Mouse (Mus musculus) limb, embryonic 12.5 days (tissue): ENCODE data around the gene H2al1e. TPM values are rescaled to one million over a fixed set of nuclear protein-coding genes. Genes with fewer than 3 reads are reported as not detected.
A peak's percentile ranks its signal among the peaks of the same experiment; 100 is the strongest.
"Not testable (repeated sequence)": the region's sequence is repeated elsewhere in the genome, so short reads cannot be mapped to it uniquely, and the experiment has no call there.

Source experiments
- ATAC-seq: fragments of 200-750 bp; cut with Nextera tagmentation; 2 replicates; pipeline ENCODE4 v1.8.0; 2017; ENCODE audit warnings: low read depth, moderate TSS enrichment; ENCODE audit not compliant: insufficient number of reproducible peaks, insufficient read depth, low FRiP score, low TSS enrichment
- H3K27ac ChIP-seq: fragments of 300-500 bp; sonication (generic); 2 replicates; pipeline ENCODE4 v1.5.1; 2016; ENCODE audit warnings: mild to moderate bottlenecking, moderate library complexity
- H3K27me3 ChIP-seq: fragments of 300-500 bp; sonication (generic); 2 replicates; pipeline ENCODE4 v1.6.1; 2016; ENCODE audit warnings: mild to moderate bottlenecking, moderate library complexity
- H3K36me3 ChIP-seq: fragments of 300-500 bp; sonication (generic); 2 replicates; pipeline ENCODE4 v1.6.1; 2016; ENCODE audit warnings: mild to moderate bottlenecking, moderate library complexity
- H3K4me1 ChIP-seq: fragments of 300-500 bp; sonication (generic); replicated peaks from 2 replicates; pipeline ENCODE4 v1.6.1; 2016
- H3K4me2 ChIP-seq: fragments of 300-500 bp; sonication (generic); 2 replicates; pipeline ENCODE4 v1.6.1; 2016; ENCODE audit warnings: mild to moderate bottlenecking, moderate library complexity
- H3K4me3 ChIP-seq: fragments of 300-500 bp; sonication (generic); replicated peaks from 2 replicates; pipeline ENCODE4 v1.5.1; 2016; ENCODE audit warnings: mild to moderate bottlenecking
- H3K9ac ChIP-seq: fragments of 300-500 bp; sonication (generic); replicated peaks from 2 replicates; pipeline ENCODE4 v1.6.1; 2016; ENCODE audit warnings: mild to moderate bottlenecking, moderate library complexity
- H3K9me3 ChIP-seq: fragments of 300-500 bp; sonication (generic); 2 replicates; pipeline ENCODE4 v1.6.1; 2016; ENCODE audit warnings: mild to moderate bottlenecking, moderate library complexity
- WGBS: fragments of 180-500 bp; shearing (Covaris S2); methylation state at CpG from one replicate; pipeline ENCODE4 v1.1.7; 2016; 5-methylcytosine and 5-hydroxymethylcytosine counted together
- polyA plus RNA-seq: library from polyadenylated mRNA; unstranded; fragments of >200 nt; fragmentation: Nextera tagmentation; extraction: Ambion mirVana; gene quantifications from 2 replicates; pipeline ENCODE4 v1.2.1, GENCODE M21; 2016

H2al1e gene
- polyA plus RNA-seq, result not detected in 2 replicates

GRCm38 (mm10) chrX:11311634-11312033, at the start of gene H2al1e:
Gene H2al1e (plus strand): TSS chrX:11311934.
- H3K4me2 ChIP-seq, H3K27me3 ChIP-seq, H3K9me3 ChIP-seq, H3K9ac ChIP-seq, ATAC-seq, H3K36me3 ChIP-seq, H3K27ac ChIP-seq, H3K4me1 ChIP-seq, H3K4me3 ChIP-seq: not testable (repeated sequence)
- no CpG with 5 or more reads among the region's 3 CpGs for WGBS

DNA sequence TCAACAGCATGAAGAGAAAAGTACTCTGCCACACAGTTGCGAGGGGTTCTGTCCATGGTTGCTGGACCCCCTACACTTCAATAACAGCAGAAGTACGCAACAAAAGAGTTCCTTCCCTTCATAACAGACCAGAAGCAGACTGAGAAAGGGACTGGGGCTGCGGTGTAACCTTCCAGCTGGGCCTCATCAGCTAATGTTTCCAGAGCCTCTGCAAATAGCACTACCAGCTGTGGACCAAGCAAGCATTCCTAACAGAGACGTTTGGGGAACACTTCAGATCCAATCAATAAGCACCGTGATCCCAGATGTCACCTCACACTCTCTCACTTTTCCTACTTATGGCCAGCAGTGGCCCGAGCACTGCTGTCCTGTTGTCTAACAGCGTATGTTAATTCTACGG, 46.8 kb upstream of the H2al1e start:
- Histone ChIP-seq H3K27ac (peak overlapping the region; percentile 29; the same call in 1 of the 2 replicates), H3K4me2 (no peak overlapping the region), H3K36me3 (no peaks in the 10 kb centered on the region), H3K4me3 (no peak overlapping the region), H3K9me3 (no peaks in the 10 kb centered on the region), H3K9ac (no peak overlapping the region), H3K27me3 (peaks cover 47% of the 10 kb centered on the region), H3K4me1 (peaks cover 13% of the 10 kb centered on the region)
- WGBS, result 45% methylated on average over 8 of the region's 8 CpGs
- no peak for ATAC-seq

DNA sequence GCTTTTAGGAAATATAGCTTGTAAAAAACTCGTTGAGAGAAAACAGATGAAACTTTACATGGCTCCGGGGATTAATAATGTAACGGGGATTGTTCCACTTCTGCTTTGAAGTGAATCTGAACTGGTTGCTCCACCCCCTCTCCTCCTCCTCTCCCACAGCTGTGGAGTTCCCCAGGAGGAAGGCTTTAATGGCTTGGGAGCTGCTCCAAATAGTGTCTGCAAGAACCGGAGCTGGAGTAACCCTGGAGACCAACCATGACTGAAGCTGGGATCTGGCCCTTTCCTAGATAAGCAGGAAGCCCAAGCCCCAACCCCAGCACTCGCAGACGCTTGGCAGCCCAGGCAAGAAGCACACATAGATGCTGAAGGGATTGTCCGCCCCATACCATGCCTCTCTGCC, 43.9 kb upstream of the H2al1e start:
- H3K36me3 ChIP-seq, result no peaks in the 10 kb centered on the region
- H3K27ac ChIP-seq, result no peak overlapping the region
- 46% methylated on average over 7 of the region's 7 CpGs for WGBS
- peaks cover 13% of the 10 kb centered on the region for H3K4me1 ChIP-seq
- H3K9ac ChIP-seq, result no peak overlapping the region
- ATAC-seq, result no peak
- H3K9me3 ChIP-seq, result no peaks in the 10 kb centered on the region
- no peak overlapping the region for H3K4me3 ChIP-seq
- no peak overlapping the region for H3K4me2 ChIP-seq
- peaks cover 49% of the 10 kb centered on the region for H3K27me3 ChIP-seq

DNA sequence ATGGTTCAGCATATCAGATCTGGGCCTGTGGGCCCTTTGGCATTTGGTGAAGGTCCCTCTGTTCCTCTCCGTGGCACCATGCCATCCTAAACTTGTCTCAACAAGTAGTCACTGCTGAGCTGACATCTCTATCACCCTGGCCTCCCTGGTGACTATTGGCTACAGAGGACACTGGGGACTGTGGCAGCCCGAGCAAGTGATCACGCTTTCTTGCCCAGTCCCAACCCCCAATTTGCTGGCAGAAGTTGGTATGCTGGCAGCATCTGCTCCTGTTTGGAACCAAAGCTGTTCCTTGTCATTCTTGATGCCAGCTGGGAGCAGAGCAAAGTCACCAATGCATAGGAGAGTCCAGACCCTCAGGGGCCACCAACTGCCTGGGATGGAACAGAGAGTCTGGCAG, 42.7 kb upstream of the H2al1e start:
- no peaks in the 10 kb centered on the region for H3K36me3 ChIP-seq
- 91% methylated on average over 3 of the region's 3 CpGs for WGBS
- H3K4me2 ChIP-seq, result no peak overlapping the region
- no peak overlapping the region for H3K27ac ChIP-seq
- H3K27me3 ChIP-seq, result peaks cover 44% of the 10 kb centered on the region
- no peaks in the 10 kb centered on the region for H3K9me3 ChIP-seq
- peaks cover 13% of the 10 kb centered on the region for H3K4me1 ChIP-seq
- H3K9ac ChIP-seq, result no peak overlapping the region
- no peak for ATAC-seq
- no peak overlapping the region for H3K4me3 ChIP-seq

DNA sequence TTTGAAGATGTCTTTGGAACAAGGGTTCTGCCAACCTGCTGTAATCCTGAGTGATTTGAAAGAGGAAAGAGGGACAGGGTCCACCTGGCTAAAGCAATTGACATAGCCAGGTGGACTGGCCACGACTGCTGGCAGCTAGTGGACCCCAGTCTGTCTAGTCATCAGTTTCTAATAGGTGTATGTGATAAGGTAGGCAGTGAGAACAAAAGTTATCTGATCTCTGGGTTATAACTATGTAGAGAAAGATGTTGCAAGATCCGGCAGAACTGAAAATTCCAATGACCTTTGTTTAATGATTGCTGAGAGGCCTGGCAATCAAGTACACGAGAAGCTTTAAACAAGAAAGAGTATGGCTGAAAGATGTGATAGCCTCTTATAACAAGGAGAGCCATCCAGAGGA, 38.5 kb upstream of the H2al1e start:
- no peak for ATAC-seq
- H3K27me3 ChIP-seq, result peaks cover 29% of the 10 kb centered on the region

GRCm38 (mm10) chrX:11277083-11277482, 34.7 kb upstream of the H2al1e start:
- H3K36me3 ChIP-seq, result no peaks in the 10 kb centered on the region
- ATAC-seq, result no peak
- no peaks in the 10 kb centered on the region for H3K9me3 ChIP-seq
- H3K4me3 ChIP-seq, result no peak overlapping the region
- H3K4me1 ChIP-seq, result no peaks in the 10 kb centered on the region
- H3K27ac ChIP-seq, result no peak overlapping the region
- no peak overlapping the region for H3K9ac ChIP-seq
- H3K4me2 ChIP-seq, result no peak overlapping the region
- 83% methylated on average over 6 of the region's 6 CpGs for WGBS
- peaks cover 18% of the 10 kb centered on the region for H3K27me3 ChIP-seq

More for the DNA sequence above, 38.5 kb upstream of the H2al1e start:
- no peaks in the 10 kb centered on the region for H3K36me3 ChIP-seq
- H3K27ac ChIP-seq, result no peak overlapping the region
- H3K9me3 ChIP-seq, result no peaks in the 10 kb centered on the region
- H3K4me3 ChIP-seq, result no peak overlapping the region
- WGBS, result 83% methylated on average over 3 of the region's 3 CpGs
- no peak overlapping the region for H3K4me2 ChIP-seq
- no peak overlapping the region for H3K9ac ChIP-seq
- H3K4me1 ChIP-seq, result peaks cover 2% of the 10 kb centered on the region; the same call in 1 of the 2 replicates

- no peaks in the 10 kb centered on the region for H3K4me1 ChIP-seq
- no peak overlapping the region for H3K9ac ChIP-seq
- no peak for ATAC-seq
- no peak overlapping the region for H3K4me3 ChIP-seq
- H3K36me3 ChIP-seq, result no peaks in the 10 kb centered on the region
- H3K4me2 ChIP-seq, result no peak overlapping the region
- 65% methylated on average over 2 of the region's 2 CpGs for WGBS
- peaks cover 21% of the 10 kb centered on the region for H3K27me3 ChIP-seq
- no peak overlapping the region for H3K27ac ChIP-seq
- no peaks in the 10 kb centered on the region for H3K9me3 ChIP-seq
These were observed 31.0 kb upstream of the H2al1e start for GRCm38 (mm10) chrX:11280741-11281140.

DNA sequence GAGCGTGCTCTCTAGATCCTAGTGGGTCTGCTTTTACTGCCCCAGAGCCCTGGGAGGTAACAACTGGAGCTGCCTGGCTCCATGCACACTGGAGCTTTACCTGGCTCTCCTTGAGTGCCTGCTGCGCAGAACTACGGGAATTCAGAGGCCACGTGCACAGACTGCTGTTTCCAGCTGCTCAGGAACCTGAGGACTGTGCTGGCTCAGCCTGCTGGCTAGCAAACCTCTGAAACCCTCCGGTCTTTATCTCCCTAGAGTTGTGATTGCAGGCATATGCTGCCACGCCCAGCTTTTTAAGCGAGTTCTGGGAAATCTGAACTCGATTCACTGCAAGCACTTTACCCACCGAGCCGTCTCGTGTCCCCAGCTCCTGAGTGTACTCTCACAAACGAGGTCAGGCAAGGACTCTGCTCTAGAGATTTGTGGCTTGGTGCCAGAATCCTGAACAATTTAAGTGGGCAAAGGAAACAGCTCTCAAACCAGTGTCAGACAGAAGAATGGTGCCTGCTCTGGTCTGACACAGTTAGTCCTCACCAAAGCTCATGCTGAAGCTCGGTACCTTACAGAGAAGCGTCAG, 23.3 kb upstream of the H2al1e start:
- ATAC-seq, result no peak
- Histone ChIP-seq H3K9me3 (no peaks in the 10 kb centered on the region), H3K4me1 (no peaks in the 10 kb centered on the region), H3K9ac (no peak overlapping the region), H3K27ac (no peak overlapping the region), H3K27me3 (peaks cover 30% of the 10 kb centered on the region), H3K36me3 (no peaks in the 10 kb centered on the region), H3K4me2 (no peak overlapping the region), H3K4me3 (no peak overlapping the region)
- WGBS, result 74% methylated on average over 14 of the region's 14 CpGs

DNA sequence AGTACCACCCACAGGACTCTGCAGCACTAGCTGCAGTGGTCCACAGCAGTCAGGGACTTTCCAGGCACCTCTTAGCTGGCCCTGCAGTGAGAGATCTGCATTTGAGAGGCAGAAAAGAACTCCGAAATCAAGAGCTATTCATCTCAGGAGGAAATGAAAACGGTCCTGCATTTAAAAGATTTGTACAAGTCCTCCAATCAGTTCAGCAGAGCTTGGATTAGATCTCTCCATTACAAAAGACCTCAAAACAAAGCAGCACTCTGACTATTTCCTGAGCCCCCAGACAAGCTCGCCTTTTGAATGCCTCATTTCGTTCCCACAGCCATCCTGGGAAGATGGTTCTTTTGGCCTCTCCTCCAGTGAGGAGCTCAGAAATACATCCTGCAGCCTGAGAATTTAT, 22.5 kb upstream of the H2al1e start:
- Histone ChIP-seq H3K4me2 (no peak overlapping the region), H3K9me3 (no peaks in the 10 kb centered on the region), H3K36me3 (no peaks in the 10 kb centered on the region), H3K4me3 (no peak overlapping the region), H3K9ac (no peak overlapping the region), H3K27ac (no peak overlapping the region), H3K27me3 (peaks cover 36% of the 10 kb centered on the region), H3K4me1 (no peaks in the 10 kb centered on the region)
- ATAC-seq, result no peak
- WGBS, result 74% methylated on average over 4 of the region's 4 CpGs

DNA sequence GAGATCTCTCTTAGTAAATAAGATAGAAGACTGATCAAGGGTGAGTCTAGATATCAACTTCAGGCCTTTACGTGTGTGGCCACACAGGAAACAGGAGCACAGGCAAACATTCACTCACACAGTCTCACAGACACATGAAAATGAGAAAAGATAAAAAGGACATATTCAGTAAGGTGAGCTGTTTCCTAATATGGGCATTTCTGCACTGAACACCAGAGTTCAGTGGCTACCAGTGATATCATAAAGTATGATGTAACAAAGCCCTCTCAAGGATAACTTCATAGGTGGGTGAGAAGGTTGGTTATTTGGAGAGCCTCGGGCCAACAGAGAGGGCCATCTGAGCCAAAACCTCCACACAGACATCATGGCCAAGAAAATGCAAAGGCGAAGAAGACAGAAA, 12.8 kb upstream of the H2al1e start, which contains the start of gene H2al1a:
TSS of gene H2al1a (plus strand) at position 301 of the 400 bp plus-strand sequence.
- not testable (repeated sequence) for H3K36me3 ChIP-seq, H3K4me1 ChIP-seq, ATAC-seq, H3K9me3 ChIP-seq, H3K4me2 ChIP-seq, H3K27me3 ChIP-seq, H3K4me3 ChIP-seq, H3K9ac ChIP-seq, H3K27ac ChIP-seq
- WGBS, result no CpG with 5 or more reads among the region's 3 CpGs

- not testable (repeated sequence) for H3K36me3 ChIP-seq, ATAC-seq, H3K27ac ChIP-seq, H3K4me1 ChIP-seq, H3K27me3 ChIP-seq, H3K4me3 ChIP-seq, H3K9me3 ChIP-seq, H3K9ac ChIP-seq, H3K4me2 ChIP-seq
- 100% methylated on average over 1 of the region's 3 CpGs for WGBS
These were observed 9.6 kb upstream of the H2al1e start, which contains the start of gene H2al1b for GRCm38 (mm10) chrX:11302132-11302531. Gene H2al1b (plus strand): TSS chrX:11302432.

GRCm38 (mm10) chrX:11305355-11305754, 6.4 kb upstream of the H2al1e start, which contains the start of gene H2al1c:
Gene H2al1c (plus strand): TSS chrX:11305655.
- ATAC-seq, H3K36me3 ChIP-seq, H3K9me3 ChIP-seq, H3K4me2 ChIP-seq, H3K4me1 ChIP-seq, H3K27ac ChIP-seq, H3K9ac ChIP-seq, H3K27me3 ChIP-seq, H3K4me3 ChIP-seq: not testable (repeated sequence)
- WGBS, result 83% methylated on average over 1 of the region's 6 CpGs
